Mouse (Mus musculus) cerebellum, postnatal 14 days (tissue): ENCODE data around the gene Slain1.
"Not testable (repeated sequence)": the region's sequence is repeated elsewhere in the genome, so short reads cannot be mapped to it uniquely, and the experiment has no call there.

Source experiments
- DNase-seq, 2 experiments: peaks; one replicate each; pipeline ENCODE4 v3.0.0; 2021; ENCODE audit warnings: mixed read lengths in 2 of 2

The Slain1 gene

GRCm38 (mm10) chr14:103723841-103724240, 73.8 kb downstream of the Slain1 start:
- DNase-seq: no peak

- no peak for DNase-seq
Measured at GRCm38 (mm10) chr14:103728506-103728905, 78.5 kb downstream of the Slain1 start.

GRCm38 (mm10) chr14:103728951-103729725, 79.1 kb downstream of the Slain1 start:
- DNase-seq: no peak

GRCm38 (mm10) chr14:103729760-103730367, 79.8 kb downstream of the Slain1 start:
- no peak for DNase-seq

- DNase-seq: no peak
Measured at GRCm38 (mm10) chr14:103732626-103733025, 82.6 kb downstream of the Slain1 start.

- DNase-seq: no peak
Measured at GRCm38 (mm10) chr14:103741216-103741615, 91.2 kb downstream of the Slain1 start.

- DNase-seq: no peak
Measured at GRCm38 (mm10) chr14:103742150-103742549, 92.1 kb downstream of the Slain1 start.

GRCm38 (mm10) chr14:103747345-103747744, 97.3 kb downstream of the Slain1 start:
- no peak for DNase-seq

GRCm38 (mm10) chr14:103750638-103751037, 100.6 kb downstream of the Slain1 start:
- DNase-seq: not testable (repeated sequence)

- no peak for DNase-seq
Measured at GRCm38 (mm10) chr14:103751384-103751783, 101.4 kb downstream of the Slain1 start.

- no peak for DNase-seq
Measured at GRCm38 (mm10) chr14:103752773-103753172, 102.7 kb downstream of the Slain1 start.

GRCm38 (mm10) chr14:103754041-103754440, 104.0 kb downstream of the Slain1 start:
- no peak for DNase-seq

- no peak for DNase-seq
Measured at GRCm38 (mm10) chr14:103754465-103754864, 104.4 kb downstream of the Slain1 start.
